Mouse (Mus musculus): ENCODE data around the gene Acsl5. TPM values are rescaled to one million over a fixed set of nuclear protein-coding genes. Genes with fewer than 3 reads are reported as not detected.

Acsl5 gene
- polyA plus RNA-seq, 1 experiment: 185 TPM

- 75% methylated on average over 3 of the region's 3 CpGs for WGBS
- no peak overlapping the region for H3K27ac ChIP-seq (ENCODE audit: insufficient read depth, low read depth, low read length)
- H3K4me1 ChIP-seq (ENCODE audit: control insufficient read depth, insufficient read depth, insufficient read length, low read length): no peaks in the 10 kb centered on the region
- H3K4me3 ChIP-seq (ENCODE audit: low read depth, low read length): no peak overlapping the region
- H3K27me3 ChIP-seq (ENCODE audit: control insufficient read depth, insufficient read depth, low read length): no peaks in the 10 kb centered on the region
- TF ChIP-seq POLR2A (IDR thresholded peaks at IDR 0.05; ENCODE audit: low read depth, low read length) (no peak), CTCF (IDR thresholded peaks at IDR 0.05; ENCODE audit: extremely low read depth, insufficient read length, insufficient replicate concordance, low read depth, low read length) (no peak)
- peaks cover 19% of the 10 kb centered on the region for H3K36me3 ChIP-seq (ENCODE audit: control insufficient read depth, insufficient read depth, low read length)
These were observed 67.3 kb downstream of the Acsl5 start for GRCm38 (mm10) chr19:55319036-55319435.

GRCm38 (mm10) chr19:55319521-55319920 is 67.8 kb downstream of the Acsl5 start:
- no peaks in the 10 kb centered on the region for H3K4me1 ChIP-seq (ENCODE audit: control insufficient read depth, insufficient read depth, insufficient read length, low read length)
- WGBS: 68% methylated on average over 5 of the region's 5 CpGs
- H3K36me3 ChIP-seq (ENCODE audit: control insufficient read depth, insufficient read depth, low read length): peaks cover 20% of the 10 kb centered on the region
- no peak overlapping the region for H3K4me3 ChIP-seq (ENCODE audit: low read depth, low read length)
- no peak overlapping the region for H3K27ac ChIP-seq (ENCODE audit: insufficient read depth, low read depth, low read length)
- TF ChIP-seq POLR2A (IDR thresholded peaks at IDR 0.05; ENCODE audit: low read depth, low read length) (no peak), CTCF (IDR thresholded peaks at IDR 0.05; ENCODE audit: extremely low read depth, insufficient read length, insufficient replicate concordance, low read depth, low read length) (no peak)
- no peaks in the 10 kb centered on the region for H3K27me3 ChIP-seq (ENCODE audit: control insufficient read depth, insufficient read depth, low read length)

GRCm38 (mm10) chr19:55322604-55323003 is 70.9 kb downstream of the Acsl5 start:
- no peak overlapping the region for H3K4me3 ChIP-seq (ENCODE audit: low read depth, low read length)
- no peaks in the 10 kb centered on the region for H3K27me3 ChIP-seq (ENCODE audit: control insufficient read depth, insufficient read depth, low read length)
- no peaks in the 10 kb centered on the region for H3K4me1 ChIP-seq (ENCODE audit: control insufficient read depth, insufficient read depth, insufficient read length, low read length)
- TF ChIP-seq POLR2A (IDR thresholded peaks at IDR 0.05; ENCODE audit: low read depth, low read length): no peak
- no peak for TF ChIP-seq CTCF (IDR thresholded peaks at IDR 0.05; ENCODE audit: extremely low read depth, insufficient read length, insufficient replicate concordance, low read depth, low read length)
- H3K27ac ChIP-seq (ENCODE audit: insufficient read depth, low read depth, low read length): no peak overlapping the region
- WGBS: 92% methylated on average over 8 of the region's 8 CpGs
- H3K36me3 ChIP-seq (ENCODE audit: control insufficient read depth, insufficient read depth, low read length): peaks cover 30% of the 10 kb centered on the region

- Histone ChIP-seq H3K27me3 (ENCODE audit: control insufficient read depth, insufficient read depth, low read length) (no peaks in the 10 kb centered on the region), H3K4me3 (ENCODE audit: low read depth, low read length) (no peak overlapping the region), H3K36me3 (ENCODE audit: control insufficient read depth, insufficient read depth, low read length) (peaks cover 50% of the 10 kb centered on the region), H3K4me1 (ENCODE audit: control insufficient read depth, insufficient read depth, insufficient read length, low read length) (no peaks in the 10 kb centered on the region), H3K27ac (ENCODE audit: insufficient read depth, low read depth, low read length) (no peak overlapping the region)
- WGBS: 72% methylated on average over 4 of the region's 4 CpGs
- TF ChIP-seq CTCF (IDR thresholded peaks at IDR 0.05; ENCODE audit: extremely low read depth, insufficient read length, insufficient replicate concordance, low read depth, low read length): no peak
- no peak for TF ChIP-seq POLR2A (IDR thresholded peaks at IDR 0.05; ENCODE audit: low read depth, low read length)
These were observed 75.8 kb downstream of the Acsl5 start for GRCm38 (mm10) chr19:55327510-55327909.

GRCm38 (mm10) chr19:55331776-55332175 is 80.0 kb downstream of the Acsl5 start:
- WGBS: 89% methylated on average over 5 of the region's 5 CpGs
- H3K27ac ChIP-seq (ENCODE audit: insufficient read depth, low read depth, low read length): no peak overlapping the region
- no peaks in the 10 kb centered on the region for H3K4me1 ChIP-seq (ENCODE audit: control insufficient read depth, insufficient read depth, insufficient read length, low read length)
- TF ChIP-seq CTCF (IDR thresholded peaks at IDR 0.05; ENCODE audit: extremely low read depth, insufficient read length, insufficient replicate concordance, low read depth, low read length) (no peak), POLR2A (IDR thresholded peaks at IDR 0.05; ENCODE audit: low read depth, low read length) (no peak)
- H3K4me3 ChIP-seq (ENCODE audit: low read depth, low read length): no peak overlapping the region
- H3K27me3 ChIP-seq (ENCODE audit: control insufficient read depth, insufficient read depth, low read length): no peaks in the 10 kb centered on the region
- H3K36me3 ChIP-seq (ENCODE audit: control insufficient read depth, insufficient read depth, low read length): peaks cover 26% of the 10 kb centered on the region

- Histone ChIP-seq H3K27ac (ENCODE audit: insufficient read depth, low read depth, low read length) (no peak overlapping the region), H3K27me3 (ENCODE audit: control insufficient read depth, insufficient read depth, low read length) (no peaks in the 10 kb centered on the region), H3K4me1 (ENCODE audit: control insufficient read depth, insufficient read depth, insufficient read length, low read length) (no peaks in the 10 kb centered on the region), H3K4me3 (ENCODE audit: low read depth, low read length) (no peak overlapping the region), H3K36me3 (ENCODE audit: control insufficient read depth, insufficient read depth, low read length) (peaks cover 27% of the 10 kb centered on the region)
- TF ChIP-seq POLR2A (IDR thresholded peaks at IDR 0.05; ENCODE audit: low read depth, low read length): no peak
- peak; percentile 64; the same call in 1 of the 2 replicates for TF ChIP-seq CTCF (IDR thresholded peaks at IDR 0.05; ENCODE audit: extremely low read depth, insufficient read length, insufficient replicate concordance, low read depth, low read length)
- 95% methylated on average over 8 of the region's 8 CpGs for WGBS
These were observed 81.0 kb downstream of the Acsl5 start for GRCm38 (mm10) chr19:55332641-55333268.

- WGBS: 91% methylated on average over 1 of the region's 1 CpGs
- H3K36me3 ChIP-seq (ENCODE audit: control insufficient read depth, insufficient read depth, low read length): peaks cover 6% of the 10 kb centered on the region; the same call in 1 of the 2 replicates
- H3K27me3 ChIP-seq (ENCODE audit: control insufficient read depth, insufficient read depth, low read length): no peaks in the 10 kb centered on the region
- H3K27ac ChIP-seq (ENCODE audit: insufficient read depth, low read depth, low read length): no peak overlapping the region
- no peak overlapping the region for H3K4me3 ChIP-seq (ENCODE audit: low read depth, low read length)
- TF ChIP-seq CTCF (IDR thresholded peaks at IDR 0.05; ENCODE audit: extremely low read depth, insufficient read length, insufficient replicate concordance, low read depth, low read length) (no peak), POLR2A (IDR thresholded peaks at IDR 0.05; ENCODE audit: low read depth, low read length) (no peak)
- no peaks in the 10 kb centered on the region for H3K4me1 ChIP-seq (ENCODE audit: control insufficient read depth, insufficient read depth, insufficient read length, low read length)
These were observed 84.1 kb downstream of the Acsl5 start for GRCm38 (mm10) chr19:55335881-55336280.
